Mouse (Mus musculus) liver, embryonic 14.5 days (tissue): ENCODE data around the gene Zfp148. TPM values are rescaled to one million over a fixed set of nuclear protein-coding genes. Genes with fewer than 3 reads are reported as not detected.

Experiments
- ATAC-seq: fragments of 200-750 bp; cut with Nextera tagmentation; 2 replicates; pipeline ENCODE4 v1.8.0; 2017; ENCODE audit warnings: moderate number of reproducible peaks, mild to moderate bottlenecking, moderate library complexity; ENCODE audit not compliant: insufficient read depth
- DNase-seq, 3 experiments: peaks; one replicate each; pipeline ENCODE4 v3.0.0-alpha.2; 2012 to 2013; ENCODE audit warnings: low read depth in 3 of 3, low spot score in 3 of 3
- H3K27ac ChIP-seq: fragments of 300-500 bp; sonication (generic); 2 replicates; pipeline ENCODE4 v1.5.1; 2014; ENCODE audit warnings: moderate library complexity, mild to moderate bottlenecking, control low read depth, inconsistent platforms
- H3K27me3 ChIP-seq: fragments of 300-500 bp; sonication (generic); 2 replicates; pipeline ENCODE4 v1.6.1; 2014; ENCODE audit warnings: mild to moderate bottlenecking, low read length, moderate library complexity; ENCODE audit not compliant: control insufficient read depth, insufficient read depth
- H3K36me3 ChIP-seq: fragments of 300-500 bp; sonication (generic); replicated peaks from 2 replicates; pipeline ENCODE4 v1.6.1; 2014; ENCODE audit warnings: low read depth; ENCODE audit not compliant: control insufficient read depth, insufficient read depth
- H3K4me1 ChIP-seq, 2 experiments: fragments of 200-500 bp in 1 of 2; fragments of 300-500 bp in 1 of 2; sonication (generic) in 1 of 2; replicated peaks; 2 replicates each; pipeline ENCODE4 v1.6.1; 2012 to 2014; ENCODE audit warnings: antibody characterized with exemption in 1 of 2, inconsistent platforms in 1 of 2, low read length in 1 of 2; ENCODE audit not compliant: control insufficient read depth in 2 of 2, insufficient read depth in 2 of 2
- H3K4me2 ChIP-seq: fragments of 300-500 bp; sonication (generic); 2 replicates; pipeline ENCODE4 v1.6.1; 2014; ENCODE audit warnings: low read depth, mild to moderate bottlenecking, control low read depth, moderate library complexity
- H3K4me3 ChIP-seq, 2 experiments: fragments of 200-500 bp in 1 of 2; fragments of 300-500 bp in 1 of 2; sonication (generic) in 1 of 2; 2 replicates each; pipeline ENCODE4 v1.5.1; 2012 to 2014; ENCODE audit warnings: low read depth in 2 of 2, low read length in 2 of 2, mild to moderate bottlenecking in 2 of 2, control low read depth in 1 of 2, inconsistent platforms in 1 of 2, moderate library complexity in 1 of 2; ENCODE audit not compliant: insufficient read depth in 1 of 2
- H3K9ac ChIP-seq: fragments of 300-500 bp; sonication (generic); replicated peaks from 2 replicates; pipeline ENCODE4 v1.6.1; 2014; ENCODE audit warnings: mild to moderate bottlenecking, control low read depth, moderate library complexity
- H3K9me3 ChIP-seq: fragments of 300-500 bp; sonication (generic); 2 replicates; pipeline ENCODE4 v1.6.1; 2016; ENCODE audit warnings: low read length, mixed read lengths; ENCODE audit not compliant: control insufficient read depth
- CTCF ChIP-seq: IDR thresholded peaks from 2 replicates; pipeline ENCODE4 v1.5.1; 2016; ENCODE audit warnings: antibody characterized with exemption, low read depth, control low read depth
- EP300 ChIP-seq: IDR thresholded peaks from 2 replicates; pipeline ENCODE4 v1.6.1; 2016; ENCODE audit warnings: antibody characterized with exemption, low read depth
- WGBS: fragments of 180-500 bp; shearing (Covaris S2); extraction: QIAGEN DNeasy Blood & Tissue Kit; methylation state at CpG from one replicate; pipeline ENCODE4 v1.1.7; 2014; ENCODE audit not compliant: insufficient replicate concordance; 5-methylcytosine and 5-hydroxymethylcytosine counted together
- polyA plus RNA-seq, 2 experiments: library from polyadenylated mRNA; depleted of rRNA in 1 of 2; stranded (reverse) in 1 of 2; unstranded in 1 of 2; fragments of >200 nt; fragmentation: Nextera tagmentation in 1 of 2; extraction: Ambion mirVana in 1 of 2; gene quantifications; 2 replicates each; pipeline versions ENCODE4 v1.2.1 to v1.2.3; 2012 to 2014

The Zfp148 gene
- polyA plus RNA-seq, 2 experiments, result 3.8 to 10.6 TPM

DNA sequence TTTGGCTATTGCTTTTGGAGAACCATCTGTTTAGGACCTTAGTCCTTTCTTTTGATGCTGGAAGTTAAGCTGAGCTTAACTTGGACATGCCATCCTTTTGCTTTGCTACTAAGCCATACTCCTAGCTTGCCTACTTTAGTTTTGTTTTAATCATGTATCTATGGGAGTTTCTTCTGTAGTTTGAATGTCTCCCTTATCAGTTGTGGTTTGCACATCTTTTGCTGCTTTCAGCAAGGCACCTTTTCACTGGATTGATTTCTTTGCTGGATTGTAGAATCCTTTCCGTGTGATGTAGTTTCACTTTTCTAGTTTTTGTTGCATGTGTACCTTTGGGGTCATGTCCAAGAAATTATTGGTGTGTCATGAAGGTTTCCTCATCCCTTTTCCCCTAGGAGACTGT, 30.0 kb downstream of the Zfp148 start:
- no peak for ATAC-seq
- WGBS, result 36% methylated on average over 1 of the region's 1 CpGs
- no peaks in the 10 kb centered on the region for H3K27me3 ChIP-seq
- no peak overlapping the region for H3K4me2 ChIP-seq
- no peak for TF ChIP-seq CTCF
- TF ChIP-seq EP300, result no peak
- H3K4me3 ChIP-seq, result no peak overlapping the region
- H3K4me1 ChIP-seq, result peaks cover 6 to 12% of the 10 kb centered on the region in 2 experiments
- no peaks in the 10 kb centered on the region for H3K9me3 ChIP-seq
- no peak for DNase-seq
- no peak overlapping the region for H3K9ac ChIP-seq
- no peak overlapping the region for H3K27ac ChIP-seq
- no peaks in the 10 kb centered on the region for H3K36me3 ChIP-seq

DNA sequence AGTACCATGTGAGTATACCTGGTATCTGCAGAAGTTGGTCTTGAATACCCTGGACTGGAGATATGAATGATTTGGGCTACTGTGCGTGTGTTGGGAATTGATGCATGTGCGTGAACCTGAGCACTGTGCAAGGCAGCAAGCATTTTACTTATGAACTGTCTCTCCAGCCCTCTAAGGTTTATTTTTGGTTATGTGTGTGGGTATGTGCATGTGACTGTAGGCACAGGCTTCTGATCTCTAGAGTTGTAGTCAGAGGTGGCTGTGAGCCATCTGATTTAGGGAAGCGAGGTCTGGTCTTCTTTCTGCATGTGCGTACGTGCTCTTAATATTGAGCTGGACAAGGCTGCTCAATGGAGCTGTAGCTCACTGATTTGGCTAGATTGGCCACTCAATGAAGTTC, 33.6 kb downstream of the Zfp148 start:
- 79% methylated on average over 5 of the region's 5 CpGs for WGBS
- Histone ChIP-seq H3K4me3 (no peak overlapping the region), H3K4me1 (peaks cover 6 to 12% of the 10 kb centered on the region in 2 experiments), H3K4me2 (no peak overlapping the region), H3K9ac (no peak overlapping the region), H3K9me3 (no peaks in the 10 kb centered on the region), H3K27ac (no peak overlapping the region), H3K36me3 (no peaks in the 10 kb centered on the region), H3K27me3 (no peaks in the 10 kb centered on the region)
- ATAC-seq (no peak), DNase-seq (no peak)
- TF ChIP-seq CTCF (no peak), EP300 (no peak)

DNA sequence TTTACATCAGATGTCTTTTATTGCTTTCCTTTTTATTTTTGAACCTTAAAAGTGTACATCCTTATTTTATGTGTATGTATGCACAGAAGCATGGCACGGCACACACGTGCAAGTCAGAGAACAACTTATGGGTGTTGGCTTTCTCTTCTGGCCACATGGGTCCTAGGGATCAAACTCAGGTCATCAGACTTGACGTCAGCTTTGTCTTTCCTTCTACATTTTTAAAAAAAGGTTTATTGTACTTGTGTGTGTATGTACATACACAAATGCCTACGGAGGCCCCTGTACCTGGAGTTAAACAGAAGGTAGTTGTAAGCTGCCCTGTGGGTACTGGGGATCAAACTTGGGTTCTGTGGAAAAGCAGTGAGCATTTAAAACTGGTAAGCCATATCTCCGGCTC, 35.0 kb downstream of the Zfp148 start:
- H3K4me1 ChIP-seq, result peaks cover 3 to 5% of the 10 kb centered on the region in 2 experiments; a peak in 1 of 4 replicates
- H3K27me3 ChIP-seq, result no peaks in the 10 kb centered on the region
- no peak overlapping the region for H3K9ac ChIP-seq
- no peak overlapping the region for H3K4me3 ChIP-seq
- DNase-seq (no peak), ATAC-seq (no peak)
- TF ChIP-seq CTCF (no peak), EP300 (no peak)
- WGBS, result 69% methylated on average over 5 of the region's 5 CpGs
- no peaks in the 10 kb centered on the region for H3K9me3 ChIP-seq
- no peak overlapping the region for H3K27ac ChIP-seq
- H3K36me3 ChIP-seq, result no peaks in the 10 kb centered on the region
- no peak overlapping the region for H3K4me2 ChIP-seq

DNA sequence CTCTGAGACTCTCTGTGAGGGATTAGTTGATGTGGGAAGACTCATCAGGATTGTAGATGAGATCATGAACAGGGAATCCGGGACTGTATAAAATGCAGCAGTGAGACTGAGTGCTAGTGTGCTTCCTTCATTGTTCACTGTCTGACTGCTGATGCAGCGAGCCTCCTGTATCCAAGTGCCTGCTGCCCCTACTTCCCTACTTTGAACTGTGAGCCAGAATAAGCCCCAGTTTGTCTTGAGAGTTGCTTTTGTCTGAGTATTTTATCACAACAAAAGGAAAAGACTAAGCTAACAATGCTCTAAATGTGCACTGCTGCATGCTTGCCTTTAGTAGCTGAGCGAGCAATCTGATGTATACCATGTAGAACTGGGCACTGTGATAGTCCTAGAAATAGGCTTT, 47.7 kb downstream of the Zfp148 start:
- no peak overlapping the region for H3K4me2 ChIP-seq
- no peaks in the 10 kb centered on the region for H3K4me1 ChIP-seq
- TF ChIP-seq CTCF (no peak), EP300 (no peak)
- H3K27ac ChIP-seq, result no peak overlapping the region
- no peak overlapping the region for H3K9ac ChIP-seq
- ATAC-seq (no peak), DNase-seq (no peak)
- no peaks in the 10 kb centered on the region for H3K27me3 ChIP-seq
- H3K9me3 ChIP-seq, result no peaks in the 10 kb centered on the region
- H3K4me3 ChIP-seq, result no peak overlapping the region
- 82% methylated on average over 3 of the region's 3 CpGs for WGBS
- H3K36me3 ChIP-seq, result no peaks in the 10 kb centered on the region; the same call in 1 of the 2 replicates

DNA sequence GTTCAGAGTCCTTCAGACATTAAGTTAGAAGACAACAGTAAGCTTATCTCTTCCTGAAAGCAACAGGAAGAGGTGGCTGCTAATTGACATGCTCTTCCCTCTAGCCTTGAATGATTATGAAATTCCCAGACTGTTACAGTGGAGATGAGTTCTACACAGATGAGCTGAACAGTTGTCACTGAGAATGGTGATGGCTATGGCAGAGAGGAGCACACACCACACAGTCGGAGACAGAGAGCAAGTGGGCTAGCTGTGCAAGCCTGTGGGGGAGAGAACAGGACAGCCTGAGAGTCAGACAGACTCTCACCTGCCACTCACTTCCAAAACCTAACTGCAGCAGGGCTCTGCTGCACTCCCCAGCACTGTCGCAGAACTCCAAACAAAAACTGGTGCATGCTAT, 51.0 kb downstream of the Zfp148 start:
- Histone ChIP-seq H3K4me1 (no peaks in the 10 kb centered on the region), H3K4me2 (no peak overlapping the region), H3K4me3 (no peak overlapping the region), H3K9ac (no peak overlapping the region), H3K36me3 (peaks cover 7% of the 10 kb centered on the region), H3K27me3 (no peaks in the 10 kb centered on the region), H3K27ac (no peak overlapping the region), H3K9me3 (no peaks in the 10 kb centered on the region)
- no peak for DNase-seq
- ATAC-seq, result no peak
- WGBS, result 73% methylated on average over 2 of the region's 2 CpGs
- TF ChIP-seq CTCF (no peak), EP300 (no peak)

DNA sequence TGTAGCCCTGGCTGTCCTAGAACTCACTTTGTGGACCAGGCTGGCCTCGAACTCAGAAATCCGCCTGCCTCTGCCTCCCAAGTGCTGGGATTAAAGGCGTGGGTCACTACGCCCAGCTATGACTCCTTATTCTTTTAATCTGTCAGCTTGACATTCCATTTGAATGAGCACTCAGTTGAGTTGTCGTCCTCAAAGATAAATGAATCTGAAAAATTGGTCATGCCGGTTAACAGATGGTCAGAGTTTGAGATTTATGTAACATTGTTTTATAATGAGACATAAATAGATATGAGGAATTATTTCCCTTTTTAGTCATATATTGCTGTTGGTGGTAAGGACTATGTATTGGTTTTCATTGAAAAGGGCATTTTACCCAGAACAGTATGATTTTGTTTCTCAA, 60.4 kb downstream of the Zfp148 start:
- Histone ChIP-seq H3K4me3 (no peak overlapping the region), H3K4me2 (no peak overlapping the region)
- 76% methylated on average over 6 of the region's 6 CpGs for WGBS

More for the DNA sequence above, 60.4 kb downstream of the Zfp148 start:
- ATAC-seq, result no peak
- no peak for TF ChIP-seq CTCF
- no peak for TF ChIP-seq EP300
- Histone ChIP-seq H3K9me3 (no peaks in the 10 kb centered on the region), H3K9ac (no peak overlapping the region), H3K4me1 (no peaks in the 10 kb centered on the region), H3K36me3 (no peaks in the 10 kb centered on the region), H3K27ac (no peak overlapping the region), H3K27me3 (no peaks in the 10 kb centered on the region)
- DNase-seq, result no peak
